Mouse (Mus musculus): ENCODE results near the gene Slc38a4. TPM values are rescaled to one million over a fixed set of nuclear protein-coding genes. Genes with fewer than 3 reads are reported as not detected.
A peak's percentile ranks its signal among the peaks of the same experiment; 100 is the strongest.

Gene Slc38a4
- polyA plus RNA-seq, 1 experiment: 187 TPM

DNA sequence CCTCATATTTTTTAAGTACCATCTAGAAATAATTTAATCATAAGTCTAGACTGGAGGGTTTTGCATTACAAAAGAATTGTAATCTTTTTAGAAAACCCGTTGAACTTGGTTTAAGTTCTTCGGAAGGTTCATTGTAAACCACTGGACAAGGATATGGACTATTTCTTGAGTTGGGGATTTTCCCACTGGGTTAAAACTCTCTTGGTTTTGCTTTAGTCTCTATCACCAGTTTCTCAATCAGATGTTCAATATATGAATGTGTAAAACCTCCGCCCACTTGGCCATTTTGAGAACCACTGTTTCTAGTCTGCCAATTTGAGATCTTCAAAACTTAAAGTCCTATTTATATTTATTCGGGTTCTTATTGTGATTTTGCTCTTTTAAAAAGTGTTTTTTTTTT is 25.6 kb downstream of the Slc38a4 start:
- H3K36me3 ChIP-seq (ENCODE audit: control insufficient read depth, insufficient read depth, low read length, poor library complexity, severe bottlenecking): peaks cover 5% of the 10 kb centered on the region
- peaks cover 14% of the 10 kb centered on the region for H3K4me1 ChIP-seq (ENCODE audit: control insufficient read depth, insufficient read depth, low read length)
- TF ChIP-seq CTCF (IDR thresholded peaks at IDR 0.05; ENCODE audit: low read depth, low read length): no peak
- TF ChIP-seq EP300 (IDR thresholded peaks at IDR 0.05; ENCODE audit: insufficient read depth, low read depth, low read length): no peak
- TF ChIP-seq POLR2A (IDR thresholded peaks at IDR 0.05; ENCODE audit: insufficient read depth, low read length): no peak
- no peak overlapping the region for H3K4me3 ChIP-seq (ENCODE audit: low read depth, low read length)
- H3K27me3 ChIP-seq (ENCODE audit: control insufficient read depth, insufficient read depth, low read length, poor library complexity, severe bottlenecking): no peaks in the 10 kb centered on the region
- H3K9me3 ChIP-seq (replicated peaks; ENCODE audit: control insufficient read depth, insufficient read depth, low read length, poor library complexity, severe bottlenecking): no peaks in the 10 kb centered on the region
- no peak overlapping the region for H3K27ac ChIP-seq (ENCODE audit: insufficient read depth, low read length)
- no peak overlapping the region for H3K9ac ChIP-seq (ENCODE audit: low read depth, poor library complexity, severe bottlenecking)

DNA sequence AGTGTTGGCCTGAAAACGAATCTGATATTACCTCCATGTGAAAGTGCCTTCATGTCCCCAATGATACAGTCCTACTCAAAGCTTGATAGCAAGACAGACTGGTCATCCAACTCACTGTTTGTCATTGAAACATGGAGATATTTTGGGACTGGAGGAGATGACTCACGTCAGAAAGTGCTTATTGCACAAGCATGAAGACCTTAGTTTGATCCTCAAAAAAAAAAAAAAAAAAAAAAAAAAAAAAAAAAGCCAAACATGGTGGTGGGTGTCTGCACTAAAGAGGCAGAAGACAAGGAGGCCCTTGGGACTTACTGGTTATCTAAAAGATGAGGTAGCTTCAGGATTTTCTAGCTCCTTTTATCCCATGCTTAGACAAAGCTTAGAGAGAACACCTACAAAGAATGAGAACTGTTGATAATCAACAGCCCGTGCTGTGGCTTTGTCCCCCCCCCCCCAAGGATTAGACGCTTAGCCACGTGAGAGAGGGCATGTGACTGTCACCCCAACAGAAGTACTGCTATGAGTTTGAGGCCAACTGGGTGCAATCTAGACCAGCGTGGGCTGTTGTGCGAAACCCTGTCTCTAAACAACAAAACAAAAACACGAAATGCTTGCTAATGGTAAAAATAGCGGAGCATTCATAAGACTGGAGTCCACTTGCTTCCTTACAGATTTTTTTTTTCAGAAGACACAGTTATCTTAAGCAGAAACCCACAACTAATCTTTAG is 26.5 kb downstream of the Slc38a4 start:
- Histone ChIP-seq H3K27ac (ENCODE audit: insufficient read depth, low read length) (peak overlapping the region; percentile 21; the same call in 1 of the 2 replicates), H3K36me3 (ENCODE audit: control insufficient read depth, insufficient read depth, low read length, poor library complexity, severe bottlenecking) (peaks cover 5% of the 10 kb centered on the region), H3K4me3 (ENCODE audit: low read depth, low read length) (no peak overlapping the region), H3K9me3 (replicated peaks; ENCODE audit: control insufficient read depth, insufficient read depth, low read length, poor library complexity, severe bottlenecking) (no peaks in the 10 kb centered on the region), H3K27me3 (ENCODE audit: control insufficient read depth, insufficient read depth, low read length, poor library complexity, severe bottlenecking) (no peaks in the 10 kb centered on the region), H3K9ac (ENCODE audit: low read depth, poor library complexity, severe bottlenecking) (no peak overlapping the region), H3K4me1 (ENCODE audit: control insufficient read depth, insufficient read depth, low read length) (peaks cover 15% of the 10 kb centered on the region)
- no peak for TF ChIP-seq EP300 (IDR thresholded peaks at IDR 0.05; ENCODE audit: insufficient read depth, low read depth, low read length)
- TF ChIP-seq POLR2A (IDR thresholded peaks at IDR 0.05; ENCODE audit: insufficient read depth, low read length): no peak
- TF ChIP-seq CTCF (IDR thresholded peaks at IDR 0.05; ENCODE audit: low read depth, low read length): no peak

DNA sequence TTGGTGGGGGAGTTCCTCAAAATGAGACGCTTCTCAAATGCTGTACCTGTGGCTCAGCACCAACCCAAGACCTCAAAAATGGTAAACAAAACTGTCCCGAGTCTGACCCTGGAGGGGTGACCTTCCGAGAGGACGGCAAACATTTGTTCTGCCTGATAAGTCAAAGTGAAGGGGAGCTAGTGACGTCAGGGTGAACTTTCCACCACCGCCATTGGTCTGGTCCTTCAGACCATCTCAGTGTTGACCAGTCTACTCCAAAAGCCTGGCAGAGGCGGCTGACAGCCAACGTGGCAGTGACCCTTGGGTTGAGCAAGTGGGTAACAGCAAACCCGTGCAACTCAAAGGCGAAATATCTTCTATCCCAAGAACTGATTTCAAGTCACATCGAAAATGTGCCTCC is 27.1 kb downstream of the Slc38a4 start:
- H3K27me3 ChIP-seq (ENCODE audit: control insufficient read depth, insufficient read depth, low read length, poor library complexity, severe bottlenecking): no peaks in the 10 kb centered on the region
- no peaks in the 10 kb centered on the region for H3K9me3 ChIP-seq (replicated peaks; ENCODE audit: control insufficient read depth, insufficient read depth, low read length, poor library complexity, severe bottlenecking)
- no peak overlapping the region for H3K9ac ChIP-seq (ENCODE audit: low read depth, poor library complexity, severe bottlenecking)
- peaks cover 16% of the 10 kb centered on the region for H3K4me1 ChIP-seq (ENCODE audit: control insufficient read depth, insufficient read depth, low read length)
- peaks cover 5% of the 10 kb centered on the region for H3K36me3 ChIP-seq (ENCODE audit: control insufficient read depth, insufficient read depth, low read length, poor library complexity, severe bottlenecking)
- H3K27ac ChIP-seq (ENCODE audit: insufficient read depth, low read length): peak overlapping the region; percentile 79
- TF ChIP-seq CTCF (IDR thresholded peaks at IDR 0.05; ENCODE audit: low read depth, low read length) (no peak), EP300 (IDR thresholded peaks at IDR 0.05; ENCODE audit: insufficient read depth, low read depth, low read length) (no peak), POLR2A (IDR thresholded peaks at IDR 0.05; ENCODE audit: insufficient read depth, low read length) (no peak)
- H3K4me3 ChIP-seq (ENCODE audit: low read depth, low read length): no peak overlapping the region

DNA sequence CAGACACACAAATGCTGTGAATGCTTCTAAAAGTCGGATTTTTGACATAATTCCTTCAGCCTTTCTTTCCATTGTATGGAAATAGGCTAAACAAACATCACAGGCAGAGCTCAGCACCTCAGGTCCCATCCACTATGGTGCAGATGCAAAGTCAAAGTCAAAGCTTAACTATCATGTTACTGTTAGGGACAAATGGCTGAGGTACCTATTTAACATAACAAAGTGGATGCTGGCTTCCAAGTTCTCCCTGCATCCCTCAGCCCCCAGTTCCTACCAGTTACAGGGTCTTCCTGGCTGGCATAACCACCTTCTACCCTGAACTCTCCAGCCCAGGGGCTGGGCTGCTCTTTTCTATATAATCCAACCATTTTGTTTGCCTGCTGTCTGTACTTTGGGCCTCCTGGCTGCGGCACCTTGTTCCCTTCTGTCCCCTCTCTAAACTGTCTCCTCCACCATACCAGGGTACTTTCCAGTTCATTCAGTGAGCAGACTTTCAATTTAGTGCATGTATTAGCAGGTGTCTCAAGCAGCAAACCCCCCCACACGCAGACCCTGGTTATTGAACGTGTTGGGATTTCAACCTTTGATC is 27.6 kb downstream of the Slc38a4 start:
- Histone ChIP-seq H3K4me1 (ENCODE audit: control insufficient read depth, insufficient read depth, low read length) (peaks cover 20% of the 10 kb centered on the region), H3K27me3 (ENCODE audit: control insufficient read depth, insufficient read depth, low read length, poor library complexity, severe bottlenecking) (no peaks in the 10 kb centered on the region), H3K9ac (ENCODE audit: low read depth, poor library complexity, severe bottlenecking) (no peak overlapping the region), H3K4me3 (ENCODE audit: low read depth, low read length) (no peak overlapping the region), H3K27ac (ENCODE audit: insufficient read depth, low read length) (peak overlapping the region; percentile 79), H3K9me3 (replicated peaks; ENCODE audit: control insufficient read depth, insufficient read depth, low read length, poor library complexity, severe bottlenecking) (no peaks in the 10 kb centered on the region), H3K36me3 (ENCODE audit: control insufficient read depth, insufficient read depth, low read length, poor library complexity, severe bottlenecking) (peaks cover 3% of the 10 kb centered on the region; the same call in 1 of the 2 replicates)
- no peak for TF ChIP-seq CTCF (IDR thresholded peaks at IDR 0.05; ENCODE audit: low read depth, low read length)
- peak; percentile 41; the same call in 1 of the 2 replicates for TF ChIP-seq EP300 (IDR thresholded peaks at IDR 0.05; ENCODE audit: insufficient read depth, low read depth, low read length)
- no peak for TF ChIP-seq POLR2A (IDR thresholded peaks at IDR 0.05; ENCODE audit: insufficient read depth, low read length)

DNA sequence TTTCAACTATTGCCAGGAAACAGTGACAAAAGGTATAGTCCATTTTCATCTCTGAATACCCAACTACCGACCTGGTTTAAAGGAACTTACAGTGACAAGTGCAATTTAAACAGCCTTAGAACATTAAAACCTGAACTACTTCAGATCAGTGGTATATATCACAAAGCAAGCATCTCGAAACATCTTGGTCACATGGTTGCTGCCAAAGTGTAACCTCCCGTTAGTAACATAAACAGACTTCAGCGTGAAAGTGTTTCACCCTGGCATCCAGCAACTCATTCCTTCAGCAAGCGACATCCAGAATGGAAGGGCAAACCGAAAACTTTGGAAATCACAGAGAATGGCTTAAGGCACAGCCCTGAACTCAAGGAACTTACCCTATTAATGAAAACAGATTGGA is 29.1 kb downstream of the Slc38a4 start:
- Histone ChIP-seq H3K27me3 (ENCODE audit: control insufficient read depth, insufficient read depth, low read length, poor library complexity, severe bottlenecking) (no peaks in the 10 kb centered on the region), H3K9ac (ENCODE audit: low read depth, poor library complexity, severe bottlenecking) (no peak overlapping the region), H3K9me3 (replicated peaks; ENCODE audit: control insufficient read depth, insufficient read depth, low read length, poor library complexity, severe bottlenecking) (no peaks in the 10 kb centered on the region), H3K27ac (ENCODE audit: insufficient read depth, low read length) (no peak overlapping the region), H3K36me3 (ENCODE audit: control insufficient read depth, insufficient read depth, low read length, poor library complexity, severe bottlenecking) (no peaks in the 10 kb centered on the region), H3K4me3 (ENCODE audit: low read depth, low read length) (no peak overlapping the region), H3K4me1 (ENCODE audit: control insufficient read depth, insufficient read depth, low read length) (peaks cover 20% of the 10 kb centered on the region)
- TF ChIP-seq POLR2A (IDR thresholded peaks at IDR 0.05; ENCODE audit: insufficient read depth, low read length): no peak
- TF ChIP-seq EP300 (IDR thresholded peaks at IDR 0.05; ENCODE audit: insufficient read depth, low read depth, low read length): no peak
- no peak for TF ChIP-seq CTCF (IDR thresholded peaks at IDR 0.05; ENCODE audit: low read depth, low read length)

DNA sequence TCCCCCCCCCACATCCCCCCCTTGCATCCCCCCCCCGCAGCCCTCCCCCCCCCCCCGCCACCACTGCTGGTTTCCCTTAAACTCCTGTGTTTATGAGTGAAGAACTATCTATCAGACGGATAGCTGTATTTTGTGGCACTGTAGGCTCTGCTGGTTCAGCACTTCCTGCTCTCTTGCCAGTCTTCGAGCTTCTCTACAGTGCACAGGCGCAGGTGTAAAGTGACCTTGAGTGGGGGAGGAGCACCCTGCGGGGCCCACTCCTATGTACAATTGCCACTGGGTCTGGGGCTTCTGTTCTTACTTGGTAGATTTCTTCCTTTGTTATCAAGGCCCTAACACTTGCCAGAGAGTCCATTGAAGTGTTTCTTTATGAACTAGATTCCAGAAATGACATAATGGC is 33.0 kb downstream of the Slc38a4 start:
- no peak overlapping the region for H3K27ac ChIP-seq (ENCODE audit: insufficient read depth, low read length)

More for the DNA sequence above, 33.0 kb downstream of the Slc38a4 start:
- Histone ChIP-seq H3K9ac (ENCODE audit: low read depth, poor library complexity, severe bottlenecking) (no peak overlapping the region), H3K36me3 (ENCODE audit: control insufficient read depth, insufficient read depth, low read length, poor library complexity, severe bottlenecking) (peaks cover 9% of the 10 kb centered on the region; the same call in 1 of the 2 replicates), H3K4me1 (ENCODE audit: control insufficient read depth, insufficient read depth, low read length) (peaks cover 14% of the 10 kb centered on the region), H3K9me3 (replicated peaks; ENCODE audit: control insufficient read depth, insufficient read depth, low read length, poor library complexity, severe bottlenecking) (no peaks in the 10 kb centered on the region), H3K27me3 (ENCODE audit: control insufficient read depth, insufficient read depth, low read length, poor library complexity, severe bottlenecking) (no peaks in the 10 kb centered on the region), H3K4me3 (ENCODE audit: low read depth, low read length) (no peak overlapping the region)
- TF ChIP-seq EP300 (IDR thresholded peaks at IDR 0.05; ENCODE audit: insufficient read depth, low read depth, low read length) (peak; percentile 61; the same call in 1 of the 2 replicates), CTCF (IDR thresholded peaks at IDR 0.05; ENCODE audit: low read depth, low read length) (no peak)

Data from ES-Bruce4 (cell line).